Mouse (Mus musculus): ENCODE results near the gene Nr6a1.

The Nr6a1 gene

DNA sequence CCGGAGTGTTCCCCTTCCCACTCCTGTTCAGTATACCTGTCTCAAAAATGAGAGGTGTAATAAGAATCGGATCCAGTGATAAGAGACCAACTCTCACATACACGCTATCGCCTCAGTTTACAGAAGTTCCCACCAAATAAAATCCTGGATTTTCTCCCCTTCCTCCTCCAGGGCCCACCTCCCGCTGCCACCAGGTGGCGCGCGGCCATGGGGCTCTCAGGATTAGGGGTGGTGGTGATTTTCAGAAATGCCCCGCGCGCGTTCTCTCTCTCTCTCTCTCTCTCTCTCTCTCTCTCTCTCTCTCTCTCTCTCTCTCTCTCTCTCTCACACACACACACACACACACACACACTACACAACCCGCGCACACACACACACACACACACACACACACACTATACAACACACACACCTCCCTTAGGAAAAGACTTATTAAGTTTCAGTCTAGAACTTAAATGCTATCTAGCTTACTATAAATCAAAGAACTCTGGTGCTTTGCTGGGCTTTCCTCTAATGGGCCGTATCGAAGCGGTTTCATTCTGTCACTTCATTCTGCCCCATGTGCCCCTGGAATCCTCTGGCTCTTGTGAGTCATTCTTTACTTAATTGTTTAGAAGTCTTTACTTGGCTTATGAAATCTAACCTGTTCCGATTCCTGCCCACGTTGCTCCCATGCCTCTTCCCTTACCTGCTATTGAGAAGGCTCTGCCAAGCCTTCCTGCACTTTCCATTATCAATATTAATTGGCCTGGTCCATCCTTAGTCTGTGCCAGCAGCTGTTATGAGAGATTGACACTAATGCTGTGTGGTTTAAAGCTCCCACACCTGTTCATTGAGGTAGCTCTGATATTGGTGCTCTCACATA lies at the start of gene Nr6a1:
TSS of gene Nr6a1 (minus strand) at position 574 of the 865 bp plus-strand sequence.
- peak; percentile 86 to 87 for DNase-seq

DNA sequence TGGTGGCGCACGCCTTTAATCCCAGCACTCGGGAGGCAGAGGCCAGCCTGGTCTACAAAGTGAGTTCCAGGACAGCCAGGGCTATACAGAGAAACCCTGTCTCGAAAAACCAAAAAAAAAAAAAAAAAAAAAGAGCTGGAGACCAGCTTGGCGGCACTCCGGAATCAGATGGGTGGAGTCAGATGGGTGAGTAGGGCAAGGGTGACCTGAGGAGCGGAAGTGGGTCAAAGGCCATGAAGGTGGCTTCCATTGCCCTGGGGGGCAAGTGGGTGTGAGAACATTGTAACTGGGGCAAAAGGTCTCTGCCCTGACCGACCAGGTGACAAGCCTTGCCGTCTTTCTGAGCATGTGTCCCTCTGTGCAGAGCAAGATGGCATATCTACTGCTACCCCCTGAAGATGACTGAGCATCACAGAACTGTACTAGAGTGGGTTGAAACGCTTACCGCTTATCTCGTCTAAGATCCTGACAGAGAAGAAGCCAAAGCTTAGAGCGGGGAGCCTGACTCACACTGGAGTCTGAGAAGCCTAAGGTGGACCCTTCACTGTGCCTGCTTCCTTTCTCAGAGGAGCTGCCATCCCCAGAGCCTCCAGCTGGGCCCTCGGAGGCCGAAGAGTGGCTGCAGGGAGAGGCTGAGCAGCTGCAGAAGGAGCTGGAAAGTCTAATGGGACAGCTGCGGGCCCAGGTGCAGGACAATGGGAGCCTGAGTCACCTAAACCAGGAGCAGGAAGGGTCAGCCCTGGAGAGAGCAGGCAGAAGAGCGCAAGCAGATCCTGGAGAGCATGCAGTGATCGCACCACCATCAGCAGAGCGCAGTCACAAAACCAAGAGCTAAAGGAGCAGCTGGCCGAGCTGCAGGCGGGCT lies 48.7 kb upstream of the Nr6a1 start:
- DNase-seq, result no peak

- no peak for DNase-seq
Observed at GRCm38 (mm10) chr2:38975181-38975580, 47.7 kb upstream of the Nr6a1 start.

DNA sequence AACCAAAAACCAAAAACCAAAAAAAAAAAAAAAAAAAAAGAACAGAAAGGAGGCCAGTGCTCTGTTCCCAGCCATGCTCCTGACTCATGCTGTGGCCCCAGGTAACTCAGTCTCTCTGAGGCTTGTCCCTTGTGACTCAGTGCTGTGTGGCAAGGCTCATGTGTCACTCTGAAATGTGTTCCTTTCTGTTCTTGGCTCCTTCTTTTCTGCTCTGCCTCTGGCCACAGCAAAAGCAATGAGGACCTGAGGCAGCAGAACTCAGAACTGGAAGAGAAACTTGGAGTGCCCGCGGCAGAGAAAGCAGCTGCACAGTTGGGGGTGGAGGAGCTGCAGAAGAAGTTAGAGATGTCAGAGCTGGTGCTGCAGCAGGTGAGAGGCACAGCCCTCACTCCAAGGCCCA lies 46.7 kb upstream of the Nr6a1 start:
- DNase-seq, result no peak

DNA sequence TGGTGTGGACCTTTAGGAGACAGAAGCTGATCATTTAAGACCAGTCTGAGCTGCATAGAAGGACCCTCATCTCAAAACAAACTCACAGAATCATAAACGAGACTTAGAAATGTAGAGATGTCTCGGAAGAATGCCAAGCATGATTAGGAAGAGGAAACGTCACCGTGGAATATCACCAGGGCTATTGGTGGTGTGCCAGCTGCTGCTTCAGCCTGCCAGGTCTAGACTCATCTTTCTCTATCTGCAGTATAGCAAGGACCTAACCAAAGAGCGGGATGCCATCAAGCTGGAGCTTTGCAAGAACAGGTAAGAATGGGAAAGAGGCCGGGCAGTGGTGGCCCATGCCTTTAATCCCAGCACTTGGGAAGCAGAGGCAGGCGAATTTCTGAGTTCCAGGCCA lies 46.2 kb upstream of the Nr6a1 start:
- DNase-seq, result peak in 1 of 2 experiments; percentile 44

GRCm38 (mm10) chr2:38973223-38973622 lies 45.7 kb upstream of the Nr6a1 start:
- DNase-seq, result no peak

DNA sequence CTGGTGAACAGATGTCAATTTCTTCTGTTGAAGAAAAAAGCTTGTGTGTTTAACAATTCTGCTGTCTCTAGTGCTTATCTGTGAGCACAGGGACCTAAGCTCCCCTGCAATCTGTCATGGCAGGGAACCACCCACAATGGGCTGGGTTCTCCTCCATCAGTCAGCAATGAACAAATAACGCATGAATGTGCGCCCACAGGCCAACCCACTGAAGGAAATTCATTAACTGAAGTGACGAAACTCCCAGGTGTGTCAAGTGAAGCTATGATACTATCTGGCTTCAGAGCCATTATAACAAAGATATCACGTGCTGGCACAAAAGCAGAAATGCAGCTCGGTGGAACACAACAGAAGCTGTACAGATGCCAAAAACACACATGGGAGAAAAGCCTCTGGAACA lies 42.6 kb upstream of the Nr6a1 start:
- no peak for DNase-seq

GRCm38 (mm10) chr2:38969650-38970049 lies 42.2 kb upstream of the Nr6a1 start:
- no peak for DNase-seq

DNA sequence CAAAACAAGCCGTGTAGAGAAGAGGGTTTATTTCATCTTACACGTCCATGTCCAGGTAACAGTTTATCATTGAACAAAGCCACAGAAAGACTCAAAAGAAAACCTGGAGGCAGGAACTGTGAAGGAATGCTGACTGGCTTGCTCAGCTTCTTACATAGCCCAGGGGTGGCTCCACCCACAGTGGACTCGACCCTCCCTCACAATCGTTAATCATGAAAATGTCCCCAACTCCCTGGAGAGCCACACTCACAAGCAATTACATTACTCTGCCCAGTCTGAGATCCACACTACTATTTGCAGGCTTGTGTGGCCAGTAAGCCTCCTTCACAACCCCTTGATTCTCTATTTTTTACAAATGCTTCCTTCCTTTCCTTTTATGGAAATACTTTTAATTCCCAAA lies 36.7 kb upstream of the Nr6a1 start:
- DNase-seq, result no peak

- DNase-seq, result no peak
Observed at GRCm38 (mm10) chr2:38957671-38958223, 30.3 kb upstream of the Nr6a1 start.

DNA sequence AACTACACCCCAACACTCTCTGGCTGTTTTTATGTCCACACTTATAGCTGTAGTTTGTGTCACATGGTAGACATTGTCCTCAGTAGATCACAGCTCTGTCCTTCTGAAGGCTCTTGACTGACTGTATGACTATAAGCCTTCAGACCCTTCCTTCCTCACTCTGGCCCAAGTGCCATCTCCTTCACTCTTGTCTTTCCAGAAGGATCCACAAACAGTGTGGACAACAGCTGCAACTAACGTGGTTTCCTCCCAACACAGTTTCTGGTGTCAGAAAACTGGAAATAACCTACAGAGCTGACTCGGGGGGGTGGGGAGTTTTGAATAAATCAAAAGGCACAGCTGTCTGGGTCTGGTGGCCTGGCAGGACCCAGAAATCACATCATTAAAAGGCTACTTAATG lies 28.6 kb upstream of the Nr6a1 start:
- DNase-seq, result no peak

- peak; percentile 65 to 82 for DNase-seq
Observed at GRCm38 (mm10) chr2:38953152-38953883, 25.8 kb upstream of the Nr6a1 start.

GRCm38 (mm10) chr2:38950281-38950719 lies 22.8 kb upstream of the Nr6a1 start:
- DNase-seq, result peak; percentile 90

DNA sequence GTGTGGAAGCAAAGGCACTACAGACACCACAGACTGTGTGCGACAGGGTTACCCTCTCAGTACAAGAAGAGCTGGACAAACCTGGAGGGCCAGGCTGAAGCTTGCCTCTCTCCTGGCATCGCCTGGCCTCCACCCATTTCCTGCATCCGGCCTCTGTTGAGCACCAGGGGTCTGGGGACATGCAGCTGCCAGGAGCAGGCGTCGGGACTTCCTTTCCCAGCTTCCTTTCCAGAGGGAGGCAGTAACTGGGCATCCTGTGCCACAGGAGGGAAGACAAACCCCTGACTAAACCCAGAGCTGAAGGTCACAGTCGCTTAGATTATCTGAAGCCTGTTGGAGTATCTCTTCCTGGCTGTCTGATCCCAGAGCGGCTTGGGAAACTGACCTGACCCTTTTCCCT lies 20.1 kb upstream of the Nr6a1 start:
- no peak for DNase-seq

GRCm38 (mm10) chr2:38944460-38945161 lies 17.1 kb upstream of the Nr6a1 start:
- DNase-seq, result peak in 1 of 2 experiments; percentile 24

DNA sequence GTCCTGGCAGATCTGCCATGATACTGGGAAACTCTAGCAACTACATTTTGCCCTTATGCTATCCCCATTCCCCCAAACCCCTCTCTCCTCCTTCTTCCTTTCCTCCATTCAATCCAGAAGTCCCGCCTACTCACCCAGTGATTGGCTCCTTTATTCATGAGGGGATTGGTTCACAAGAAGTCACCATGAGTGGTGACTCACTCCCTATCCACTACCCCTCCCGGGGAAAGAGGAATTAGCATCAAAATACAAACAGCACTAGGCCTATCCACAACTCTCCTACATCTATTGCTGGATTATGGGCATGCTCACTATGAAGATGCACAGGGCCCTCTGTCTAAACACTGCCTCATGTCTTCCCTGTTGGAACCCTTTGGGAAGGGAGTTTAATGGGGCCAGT lies 16.5 kb upstream of the Nr6a1 start:
- no peak for DNase-seq

GRCm38 (mm10) chr2:38943161-38943560 lies 15.7 kb upstream of the Nr6a1 start:
- DNase-seq, result no peak

DNA sequence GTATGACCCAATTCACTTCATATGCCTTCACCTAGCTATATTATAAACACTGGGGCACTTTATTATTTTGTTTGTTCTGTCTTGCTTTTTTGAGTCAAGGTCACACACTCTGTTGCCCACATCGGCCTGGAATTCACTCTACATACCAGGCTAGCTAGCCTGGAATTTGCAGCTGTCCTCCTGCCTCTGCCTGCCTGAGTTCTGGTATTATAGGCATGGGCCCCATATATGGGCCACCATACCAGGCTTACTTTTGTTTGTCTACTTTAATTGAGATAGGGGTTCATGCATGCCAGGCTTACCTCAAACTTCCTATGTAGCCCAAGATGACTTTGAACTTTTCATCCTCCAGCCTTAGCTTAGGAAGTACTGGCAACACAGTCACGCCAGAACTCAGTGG lies 14.4 kb upstream of the Nr6a1 start:
- no peak for DNase-seq

DNA sequence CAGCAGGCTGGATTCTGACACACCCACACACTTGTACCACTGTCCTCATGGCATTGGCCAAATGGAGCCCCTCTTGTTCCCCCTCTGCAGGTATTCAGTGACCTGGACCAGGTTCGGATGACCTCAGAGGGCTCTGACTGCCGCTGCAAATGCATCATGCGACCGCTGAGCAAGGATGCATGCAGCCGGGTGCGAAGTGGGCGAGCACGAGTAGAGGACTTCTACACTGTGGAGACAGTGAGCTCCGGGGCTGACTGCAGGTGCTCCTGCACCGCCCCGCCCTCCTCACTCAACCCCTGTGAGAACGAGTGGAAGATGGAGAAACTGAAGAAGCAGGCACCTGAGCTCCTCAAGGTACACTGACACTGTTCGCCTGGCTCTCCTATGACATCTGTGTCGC lies 13.9 kb upstream of the Nr6a1 start:
- no peak for DNase-seq

DNA sequence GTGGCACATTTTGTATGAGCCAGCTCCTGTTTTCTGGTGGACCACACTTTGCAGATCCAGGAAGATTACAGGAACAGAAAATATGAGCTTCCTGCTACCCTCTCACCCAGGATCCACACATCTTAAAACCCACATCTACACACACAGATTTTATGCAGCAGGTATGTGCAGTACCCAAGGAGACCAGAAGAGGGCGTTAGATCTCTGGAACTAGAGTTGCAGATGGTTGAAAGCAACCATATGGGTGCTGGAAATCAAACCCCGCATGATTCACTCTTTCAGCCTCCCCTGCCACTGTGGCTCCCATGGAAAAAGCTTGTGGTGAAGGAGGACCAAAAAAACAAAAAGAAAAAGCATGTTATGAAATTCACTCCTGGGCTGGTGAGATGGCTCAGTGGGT lies 11.6 kb upstream of the Nr6a1 start:
- DNase-seq, result no peak

DNA sequence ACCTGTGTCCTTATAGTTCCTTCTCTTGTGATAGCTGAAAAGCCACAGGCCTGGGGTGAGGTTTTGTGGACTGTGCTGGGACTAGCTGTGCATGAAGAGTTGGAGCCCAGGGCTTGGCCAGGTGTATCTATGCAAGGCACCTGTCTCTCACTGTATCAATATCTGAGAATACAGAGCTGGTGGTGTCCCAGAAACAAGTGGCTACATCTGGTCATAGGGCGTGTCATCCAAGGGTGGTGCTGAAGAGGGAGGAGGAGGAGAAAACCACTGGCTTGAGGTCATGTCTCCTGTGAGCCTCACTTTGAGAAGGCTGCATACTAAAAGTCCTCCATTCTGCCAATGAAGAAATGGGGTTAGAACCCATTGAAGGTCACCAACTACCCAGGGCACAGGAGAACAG lies 10.5 kb upstream of the Nr6a1 start:
- DNase-seq, result no peak

DNA sequence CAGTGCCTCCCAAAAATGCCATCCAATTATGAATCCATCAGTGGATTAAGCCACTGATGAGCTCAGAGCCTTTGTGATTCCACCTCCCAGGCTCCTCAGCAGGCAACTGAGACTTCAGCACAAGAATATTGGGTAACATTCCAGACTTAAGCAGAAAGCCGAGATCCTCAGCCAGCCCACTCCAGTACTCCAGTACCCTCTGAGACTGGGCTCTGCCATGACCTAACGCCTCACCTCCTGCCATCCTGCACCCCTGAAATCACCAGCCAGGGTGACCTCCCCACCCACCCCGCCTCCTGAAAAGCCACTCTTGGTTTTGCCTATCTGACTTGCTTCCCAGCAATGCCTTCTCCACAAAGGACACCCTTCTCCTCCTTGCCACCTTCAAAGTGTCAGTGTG lies 9.9 kb upstream of the Nr6a1 start:
- DNase-seq, result no peak

Measured in cerebellum, postnatal 10 days (tissue).